Mouse (Mus musculus) midbrain, embryonic 13.5 days (tissue): ENCODE data around the gene Snx12. TPM values are rescaled to one million over a fixed set of nuclear protein-coding genes. Genes with fewer than 3 reads are reported as not detected.

Source experiments
- polyA plus RNA-seq: library from polyadenylated mRNA; unstranded; fragments of >200 nt; fragmentation: Nextera tagmentation; extraction: Ambion mirVana; gene quantifications from 2 replicates; pipeline ENCODE4 v1.2.1, GENCODE M21; 2015

Snx12 gene
- polyA plus RNA-seq, 1 experiment from 2014 or later: 55.8 TPM

Other genes with a start within 250 kb of the Snx12 start
- gene Tex11, start 162.9 kb downstream of the Snx12 start, polyA plus RNA-seq: 0.06 TPM in 1 of 2 replicates, not detected in the other
- 0.96 and 1.1 TPM in 2 replicates for gene Slc7a3, start 136.5 kb downstream of the Snx12 start, polyA plus RNA-seq
- 0.86 and 1.1 TPM in 2 replicates for gene Foxo4, start 32.0 kb upstream of the Snx12 start, polyA plus RNA-seq
- not detected in 2 replicates for gene Gm614, start 41.4 kb upstream of the Snx12 start, polyA plus RNA-seq
- gene Il2rg, start 45.7 kb upstream of the Snx12 start, polyA plus RNA-seq: 4.1 and 5.2 TPM in 2 replicates
- not detected in 2 replicates for gene Gm20489, start 46.5 kb upstream of the Snx12 start, polyA plus RNA-seq
- 25.6 and 33.9 TPM in 2 replicates for gene Med12, start 51.5 kb upstream of the Snx12 start, polyA plus RNA-seq
- gene Nlgn3, start 76.6 kb upstream of the Snx12 start, polyA plus RNA-seq: 55.1 and 56.6 TPM in 2 replicates
- gene Gjb1, start 153.8 kb upstream of the Snx12 start, polyA plus RNA-seq: 0.47 and 0.48 TPM in 2 replicates
- gene Zmym3, start 198.3 kb upstream of the Snx12 start, polyA plus RNA-seq: 60.3 and 62.7 TPM in 2 replicates
- gene Nono, start 206.8 kb upstream of the Snx12 start, polyA plus RNA-seq: 483 and 484 TPM in 2 replicates
- gene Itgb1bp2, start 226.5 kb upstream of the Snx12 start, polyA plus RNA-seq: 2.8 TPM in 2 replicates